Mouse (Mus musculus): ENCODE measurements around the gene Prl8a2.

Gene Prl8a2

DNA sequence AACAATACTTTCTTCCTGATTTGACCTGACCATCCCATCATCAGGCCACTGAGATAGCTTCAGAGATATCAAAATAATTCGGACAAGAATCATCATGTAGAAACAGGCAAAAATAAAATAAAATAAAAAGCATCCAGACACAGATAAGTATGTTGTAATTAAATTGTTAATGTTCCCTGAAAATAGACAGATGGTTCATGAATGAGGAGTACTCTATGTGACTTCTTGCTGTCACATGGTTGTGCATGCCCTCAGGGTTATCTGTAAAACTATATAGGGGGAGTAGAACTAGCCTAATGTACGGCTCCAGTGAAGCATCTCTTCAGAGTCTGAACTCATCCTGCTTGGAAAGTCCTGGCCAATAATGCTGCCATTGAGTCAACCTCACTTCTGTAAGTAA lies at the start of gene Prl8a2:
TSS of gene Prl8a2 (plus strand) at position 301 of the 400 bp plus-strand sequence.
- no peak for DNase-seq (ENCODE audit: low read depth in 2 of 2, low spot score in 2 of 2)

GRCm38 (mm10) chr13:27312334-27313225 lies 32.9 kb upstream of the Prl8a2 start, which contains the start of gene Prl6a1:
Gene Prl6a1 (plus strand): TSS chr13:27312627.
- no peak for DNase-seq (ENCODE audit: low read depth in 2 of 2, low spot score in 2 of 2)

GRCm38 (mm10) chr13:27334989-27335388 lies 10.5 kb upstream of the Prl8a2 start:
- no peak for DNase-seq (ENCODE audit: low read depth in 2 of 2, low spot score in 2 of 2)

DNA sequence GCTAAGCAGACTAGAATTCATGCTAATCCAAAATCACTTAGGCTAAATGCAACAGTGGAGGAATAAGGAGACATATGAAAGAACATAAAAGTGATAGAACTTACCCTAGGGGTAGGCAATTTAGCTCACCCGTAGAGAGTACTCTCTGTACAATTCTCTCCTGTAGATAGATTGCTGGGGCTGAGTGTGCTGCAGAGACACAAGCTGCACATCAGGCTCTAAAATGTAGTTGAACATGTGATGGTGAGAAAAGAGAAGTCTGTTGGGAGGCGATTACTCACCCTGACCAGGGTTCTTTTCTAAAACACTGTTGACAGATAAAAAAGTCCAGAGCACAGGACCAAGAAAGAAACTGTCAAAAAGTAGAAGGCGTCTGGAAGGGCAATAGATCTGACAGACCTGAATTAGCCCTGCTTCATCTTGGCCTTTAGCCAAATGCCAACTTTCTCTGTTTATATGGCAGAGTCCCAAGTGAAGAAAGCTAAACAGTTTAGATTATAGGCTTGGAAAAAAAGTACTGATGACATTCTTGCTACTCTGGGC lies 2.7 kb upstream of the Prl8a2 start:
- DNase-seq (ENCODE audit: low read depth in 2 of 2, low spot score in 2 of 2), result no peak

GRCm38 (mm10) chr13:27390746-27391145 lies 45.3 kb downstream of the Prl8a2 start, which contains the start of gene Prl2b1:
Gene Prl2b1 (minus strand): TSS chr13:27390846.
- DNase-seq (ENCODE audit: low read depth in 2 of 2, low spot score in 2 of 2), result no peak

GRCm38 (mm10) chr13:27399061-27399724 lies 53.7 kb downstream of the Prl8a2 start:
- DNase-seq (ENCODE audit: low read depth in 2 of 2, low spot score in 2 of 2), result no peak
